ENCODE assay signal across 13 mouse cellular contexts in genomic region chr11:70778058-70778457, GRCm38 (mm10). TPM values are rescaled to one million over a fixed set of nuclear protein-coding genes. Genes with fewer than 3 reads are reported as not detected.
DNase-seq lines count a peak whose midpoint lies in the region; ATAC-seq and TF ChIP-seq lines count a peak whose summit lies in the region.
"Not testable (repeated sequence)": the region's sequence is repeated elsewhere in the genome, so short reads cannot be mapped to it uniquely, and the experiment has no call there.
"Had no signal": no experiment of that assay in that cellular context is flagged by ENCODE, and none has a peak within 500 bp of the region (broad histone marks: within the 10 kb centered on the region; RNA-seq: fewer than 3 reads in every experiment).

No protein-coding gene starts in this region.

- not testable (repeated sequence) for H3K4me2 ChIP-seq in heart, postnatal 0 days (ENCODE audit: low read depth, low read length); lung, embryonic 14.5 days; midbrain, postnatal 0 days (ENCODE audit: low read depth, low read length, poor library complexity, severe bottlenecking)

- WGBS in heart, postnatal 0 days, result 34% methylated on average over 6 of the region's 6 CpGs
- 24% methylated on average over 6 of the region's 6 CpGs for WGBS in lung, embryonic 14.5 days
- 27% methylated on average over 6 of the region's 6 CpGs for WGBS in midbrain, postnatal 0 days

- not testable (repeated sequence) for TF ChIP-seq EP300 in heart, postnatal 0 days (IDR thresholded peaks at IDR 0.05; ENCODE audit: low read depth)

- H3K27ac ChIP-seq in heart, postnatal 0 days (ENCODE audit: low read depth); lung, embryonic 14.5 days (ENCODE audit: low read depth); midbrain, postnatal 0 days (ENCODE audit: low read depth, low read length): not testable (repeated sequence)

- peak; percentile 43 for ATAC-seq in activated CD4-positive, CD25-positive, alpha-beta regulatory T cell, adult 4 months
- ATAC-seq in heart, postnatal 0 days (ENCODE audit: insufficient read depth, low read depth), result peak; percentile 40; the same call in 1 of the 2 replicates
- not testable (repeated sequence) for ATAC-seq in lung, embryonic 14.5 days (ENCODE audit: insufficient read depth); midbrain, postnatal 0 days (ENCODE audit: low FRiP score)

- H3K9me3 ChIP-seq in heart, postnatal 0 days (replicated peaks; ENCODE audit: control insufficient read depth, low read length); lung, embryonic 14.5 days (ENCODE audit: low read depth, low read length); midbrain, postnatal 0 days (ENCODE audit: low read length): not testable (repeated sequence)

- DNase-seq in ES-CJ7 (ENCODE audit: low read depth, low spot score), result peak; percentile 52
- DNase-seq in embryo, embryonic 11 days, result peak; percentile 49
- DNase-seq in heart, postnatal 0 days (ENCODE audit: low spot score), result peak; percentile 32
- DNase-seq in kidney, adult 9 months, result peak; percentile 46
- DNase-seq in lung, embryonic 14.5 days, result peak; percentile 78
- DNase-seq in midbrain, postnatal 0 days (ENCODE audit: low spot score), result peak; percentile 60
- peak; percentile 38 for DNase-seq in thymus, postnatal 0 days (ENCODE audit: low spot score)

- TF ChIP-seq CTCF in heart, postnatal 0 days (IDR thresholded peaks at IDR 0.05; ENCODE audit: low read depth), result peak; percentile 60
- peak; percentile 54; the same call in 1 of the 2 replicates for TF ChIP-seq CTCF in lung, embryonic 14.5 days (IDR thresholded peaks at IDR 0.05; ENCODE audit: low read depth)
- peak; percentile 76 for TF ChIP-seq CTCF in midbrain, postnatal 0 days (IDR thresholded peaks at IDR 0.05)

- not testable (repeated sequence) for H3K27me3 ChIP-seq in heart, postnatal 0 days (ENCODE audit: control insufficient read depth, insufficient read depth, low read length); lung, embryonic 14.5 days (ENCODE audit: insufficient read depth, low read length); midbrain, postnatal 0 days (ENCODE audit: insufficient read depth, low read length)

- H3K4me3 ChIP-seq in heart, postnatal 0 days (ENCODE audit: low read depth, low read length); lung, embryonic 14.5 days (ENCODE audit: low read depth, low read length); midbrain, postnatal 0 days (ENCODE audit: low read depth, low read length): not testable (repeated sequence)

- H3K9ac ChIP-seq in heart, postnatal 0 days (replicated peaks; ENCODE audit: low read depth, low read length); lung, embryonic 14.5 days; midbrain, postnatal 0 days (replicated peaks; ENCODE audit: low read length, poor library complexity, severe bottlenecking): not testable (repeated sequence)

- H3K4me1 ChIP-seq in heart, postnatal 0 days (ENCODE audit: control insufficient read depth, insufficient read depth); lung, embryonic 14.5 days (ENCODE audit: insufficient read depth); midbrain, postnatal 0 days (ENCODE audit: insufficient read depth, low read length): not testable (repeated sequence)

- H3K36me3 ChIP-seq in heart, postnatal 0 days (replicated peaks; ENCODE audit: control insufficient read depth, insufficient read depth, low read length); lung, embryonic 14.5 days (ENCODE audit: insufficient read depth): not testable (repeated sequence)
- H3K36me3 ChIP-seq in midbrain, postnatal 0 days (ENCODE audit: insufficient read depth, low read length), result peaks cover 13% of the 10 kb centered on the region

RNA-seq across cellular contexts. Expression of gene Zfp3, which starts 14.0 kb away (rescaled TPM):
- 1 to 10 TPM; 3.9 to 5.4 TPM for polyA plus RNA-seq in activated CD4-positive, CD25-positive, alpha-beta regulatory T cell, adult 4 months (2017; shearing (Covaris generic))
- 4.2 and 4.9 TPM in 2 replicates for total RNA-seq in heart, postnatal 0 days (2014; rRNA removed; ENCODE audit: low replicate concordance)
- 9.6 and 10.8 TPM in 2 replicates for polyA plus RNA-seq in heart, postnatal 0 days (2015; fragmentation: Nextera tagmentation; extraction: Ambion mirVana)
- polyA plus RNA-seq in lung, embryonic 14.5 days (2014; fragmentation: Nextera tagmentation; extraction: Ambion mirVana), result 4.0 and 4.2 TPM in 2 replicates
- total RNA-seq in midbrain, postnatal 0 days (2014; rRNA removed), result 8.7 and 10.0 TPM in 2 replicates
- polyA plus RNA-seq in midbrain, postnatal 0 days (2015; fragmentation: Nextera tagmentation; extraction: Ambion mirVana), result 9.7 and 10.3 TPM in 2 replicates
- 7.2 and 7.6 TPM in 2 replicates for polyA plus RNA-seq in thymus, postnatal 0 days (2015; fragmentation: Nextera tagmentation; extraction: Ambion mirVana)

RNA-seq across cellular contexts. Expression of gene Scimp, which starts 34.3 kb away (rescaled TPM):
- under 1 TPM in 1 of 2 experiments, not detected in 1; 0.64 TPM for polyA plus RNA-seq in activated CD4-positive, CD25-positive, alpha-beta regulatory T cell, adult 4 months (2017; shearing (Covaris generic))
- not detected in 2 replicates for total RNA-seq in heart, postnatal 0 days (2014; rRNA removed; ENCODE audit: low replicate concordance)
- polyA plus RNA-seq in heart, postnatal 0 days (2015; fragmentation: Nextera tagmentation; extraction: Ambion mirVana), result 0.38 and 0.49 TPM in 2 replicates
- polyA plus RNA-seq in lung, embryonic 14.5 days (2014; fragmentation: Nextera tagmentation; extraction: Ambion mirVana), result not detected in 2 replicates
- not detected in 2 replicates for total RNA-seq in midbrain, postnatal 0 days (2014; rRNA removed)
- not detected in 2 replicates for polyA plus RNA-seq in midbrain, postnatal 0 days (2015; fragmentation: Nextera tagmentation; extraction: Ambion mirVana)
- 2.1 and 3.1 TPM in 2 replicates for polyA plus RNA-seq in thymus, postnatal 0 days (2015; fragmentation: Nextera tagmentation; extraction: Ambion mirVana)
- total RNA-seq: gastrocnemius, postnatal 36 days; layer of hippocampus, postnatal 36 days had no signal
- polyA plus RNA-seq: hindbrain, embryonic 15.5 days; limb, embryonic 11.5 days; midbrain, embryonic 16.5 days had no signal
